Mouse (Mus musculus) megakaryocyte-erythroid progenitor cell, adult 5-6 weeks (primary cell): ENCODE measurements at regions not wholly inside any gene's neighbourhood (a gene's known extent, or its start where the extent isn't known, plus 50 kb on each side); places are given as distances from the start of the nearest gene placed in this dataset.
"Not testable (repeated sequence)": the region's sequence is repeated elsewhere in the genome, so short reads cannot be mapped to it uniquely, and the experiment has no call there.

Source experiments
- ATAC-seq: replicated peaks from 2 replicates; pipeline ENCODE4 v1.8.0; 2016; ENCODE audit warnings: mild to moderate bottlenecking, inconsistent platforms; ENCODE audit not compliant: severe bottlenecking, poor library complexity, low FRiP score, low TSS enrichment

DNA sequence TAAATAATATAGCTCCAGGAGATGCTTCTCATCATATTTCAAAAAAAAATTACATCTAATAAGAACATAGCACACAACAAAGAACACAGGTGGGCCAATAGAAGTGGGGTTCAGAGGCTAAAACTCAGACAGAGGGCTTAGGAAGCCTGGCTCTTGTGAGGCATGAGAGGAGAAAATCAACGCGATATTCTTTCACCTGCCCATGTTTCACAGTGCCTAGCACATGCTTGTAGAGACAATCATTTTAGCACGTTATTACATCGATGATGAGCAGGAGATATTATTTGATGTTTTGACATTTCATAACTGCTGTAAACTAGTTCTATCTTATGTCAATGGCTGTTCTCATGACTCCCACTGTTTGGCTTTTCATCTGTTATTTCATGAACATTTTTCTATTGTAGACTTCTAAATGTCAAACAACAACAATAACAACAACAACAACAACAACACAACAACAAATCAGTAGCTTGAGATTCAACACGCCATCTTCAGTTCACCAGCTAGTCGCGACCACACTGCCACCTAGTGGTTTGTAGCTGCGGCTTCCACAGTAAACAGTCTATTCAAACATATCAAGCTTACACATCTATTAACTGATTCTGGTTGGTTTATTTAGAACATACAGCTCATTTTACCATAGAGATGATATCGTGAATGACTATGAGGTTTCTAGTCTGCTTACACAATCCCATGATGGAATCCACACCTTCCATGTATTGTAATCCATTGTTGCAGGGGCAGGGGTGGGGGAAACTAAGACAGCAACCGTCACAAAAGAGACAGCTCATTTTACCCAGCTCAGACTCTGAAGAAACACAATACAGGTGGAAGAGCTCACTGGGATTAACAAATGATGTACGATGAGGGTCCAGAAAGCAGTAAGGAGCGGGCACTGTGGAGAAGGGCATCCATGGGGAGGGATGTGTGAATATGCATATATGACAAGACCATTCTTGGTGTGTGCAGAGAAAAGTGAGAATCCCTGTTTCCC is 60.5 kb upstream of the Tmem200a start:
- ATAC-seq: peak; percentile 68; the same call in 1 of the 2 replicates

DNA sequence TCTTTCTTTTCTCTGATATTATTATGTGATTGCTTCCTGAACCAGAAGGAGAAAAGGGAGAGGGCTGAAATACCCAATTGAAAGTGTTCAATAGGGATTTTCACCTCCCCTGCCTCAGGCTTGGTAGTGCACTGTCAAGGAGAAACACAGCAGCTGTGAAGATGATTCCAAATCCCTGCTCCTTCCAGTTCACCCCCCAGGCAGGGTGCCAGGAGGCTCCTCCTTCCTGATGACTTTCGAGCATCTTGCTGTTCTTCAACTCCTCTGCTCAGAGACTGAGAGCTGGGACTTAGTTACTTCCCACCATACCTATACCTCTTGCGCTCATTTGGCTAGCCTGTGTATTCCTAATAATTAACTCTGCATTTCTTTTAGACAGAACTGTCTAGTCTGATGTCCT is 73.7 kb upstream of the Tmem200a start:
- ATAC-seq: no peak

DNA sequence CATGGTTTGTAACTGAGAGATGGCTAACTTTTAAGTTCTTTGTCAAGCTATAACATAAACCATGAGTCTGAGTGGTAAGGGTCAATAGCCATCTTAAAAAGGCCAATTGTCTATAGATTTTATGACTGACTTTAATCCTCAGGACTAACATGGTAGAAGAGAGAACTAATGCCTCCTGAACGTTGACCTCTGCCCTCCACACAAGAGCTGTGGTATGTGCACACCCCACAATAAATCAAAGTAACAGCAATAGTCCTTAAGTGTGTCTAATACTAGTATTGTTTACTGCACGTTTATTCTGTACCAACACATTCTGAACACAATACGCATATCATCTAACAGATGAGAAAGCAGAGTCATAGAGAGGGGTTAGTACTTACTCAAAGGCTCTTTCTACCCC is 70.7 kb upstream of the Samd3 start:
- no peak for ATAC-seq

DNA sequence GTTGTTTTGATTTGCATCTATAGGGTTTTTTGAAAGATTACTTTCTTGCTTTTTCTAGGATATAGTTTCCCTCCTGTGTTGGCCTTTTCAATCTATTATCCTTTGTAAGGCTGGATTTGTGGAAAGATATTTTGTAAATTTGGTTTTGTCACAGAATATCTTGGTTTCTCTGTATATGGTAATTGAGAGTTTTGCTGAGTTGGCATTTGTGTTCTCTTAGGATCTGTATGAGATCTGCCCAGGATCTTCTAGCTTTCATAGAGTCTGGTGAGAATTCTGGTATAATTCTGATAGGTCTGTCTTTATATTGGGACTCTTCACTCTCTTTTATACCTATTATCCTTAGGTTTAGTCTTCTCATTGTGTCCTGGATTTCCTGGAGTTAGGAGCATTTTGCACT is 68.4 kb upstream of the Samd3 start:
- not testable (repeated sequence) for ATAC-seq

DNA sequence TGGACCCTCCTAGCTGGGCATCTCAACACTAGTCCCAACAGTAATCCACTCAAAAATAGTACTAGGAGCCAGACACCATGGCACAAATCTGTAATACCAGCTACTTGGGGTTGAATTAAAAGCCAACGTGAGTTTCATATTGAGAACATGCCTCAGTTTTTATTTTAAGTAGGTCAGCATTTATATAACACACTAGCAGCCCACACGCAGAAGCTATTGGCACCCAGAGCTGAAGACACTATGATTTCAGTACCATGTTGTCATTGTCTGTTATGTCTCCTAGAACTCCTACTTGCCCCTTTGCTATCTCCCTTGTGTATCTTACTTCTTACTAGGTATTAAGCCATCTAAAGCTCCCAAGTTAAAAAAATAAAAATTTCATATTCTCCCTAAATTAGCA is 65.0 kb upstream of the Samd3 start:
- ATAC-seq: no peak

DNA sequence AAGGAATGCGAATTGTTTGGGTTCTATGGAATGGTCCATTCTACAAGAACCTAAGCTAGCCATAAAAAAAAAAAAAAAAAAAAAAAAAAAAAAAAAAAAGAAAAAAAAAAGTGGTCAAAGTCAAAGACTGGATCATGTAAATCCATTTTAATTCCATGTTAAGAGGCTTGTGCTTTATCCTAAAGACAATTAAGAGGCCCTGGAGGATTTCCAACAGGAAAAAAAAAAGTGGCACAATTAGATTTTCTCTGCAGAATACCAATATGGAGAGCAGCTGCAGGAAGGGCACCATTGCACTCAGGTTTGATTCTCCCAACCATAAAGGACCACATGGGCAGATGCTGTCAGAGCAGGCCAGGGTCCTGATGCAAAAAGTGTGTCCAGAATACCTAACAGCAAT is 51.9 kb upstream of the Samd3 start:
- ATAC-seq: no peak

DNA sequence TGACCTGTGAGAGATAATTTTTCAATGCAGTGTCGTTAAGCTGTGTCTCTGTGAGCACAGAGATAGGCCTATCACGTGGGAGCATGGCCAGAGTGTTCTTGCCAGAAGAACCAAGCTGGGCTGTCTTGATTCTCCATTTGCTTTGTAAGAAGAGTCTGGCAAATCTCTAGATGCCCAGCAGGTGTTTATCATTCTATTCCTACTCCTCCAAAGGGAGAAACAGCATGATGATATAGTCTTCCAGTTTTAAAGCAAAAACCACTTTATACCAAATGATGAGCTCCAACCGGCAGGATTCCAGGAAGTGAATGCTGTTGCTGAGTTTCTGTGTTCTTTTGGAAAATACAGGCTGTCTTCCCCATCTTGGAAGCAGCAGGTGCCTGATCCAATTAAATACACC is 51.2 kb upstream of the Samd3 start:
- ATAC-seq: no peak
